Mouse (Mus musculus) cerebellum, adult 2 months (tissue): ENCODE data around the gene Heyl.

Experiments
- CTCF ChIP-seq: fragments of 200-500 bp; IDR thresholded peaks from 2 replicates; pipeline ENCODE4 v1.5.1; 2011; ENCODE audit warnings: low read depth, mild to moderate bottlenecking, control low read depth, low read length, moderate library complexity, borderline replicate concordance; ENCODE audit not compliant: insufficient read depth
- POLR2A ChIP-seq: fragments of 200-500 bp; IDR thresholded peaks from 2 replicates; pipeline ENCODE4 v1.6.1; 2011; ENCODE audit warnings: low read length, control low read depth, borderline replicate concordance; ENCODE audit not compliant: insufficient read depth

DNA sequence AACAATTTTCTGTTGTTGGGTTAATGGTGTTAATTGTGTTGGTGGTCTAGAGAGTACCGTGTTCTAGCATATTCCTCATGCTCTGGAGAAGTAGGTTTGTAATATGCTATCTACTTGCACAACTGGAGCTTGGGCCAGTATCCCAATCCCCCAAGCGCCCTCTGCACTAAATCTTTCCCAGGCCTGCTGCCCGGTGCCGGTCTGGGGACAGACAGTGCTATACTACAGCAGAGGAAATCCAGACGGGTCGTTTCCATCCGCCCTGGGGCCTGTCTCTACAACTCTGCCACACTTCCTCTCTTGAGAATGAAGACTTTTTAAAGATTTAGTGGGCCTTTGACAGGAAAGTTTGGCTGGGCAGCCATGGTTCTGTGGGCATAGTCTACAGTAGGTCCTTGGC is 59.6 kb downstream of the Heyl start:
- TF ChIP-seq CTCF (no peak), POLR2A (no peak)
